Mouse (Mus musculus) C2C12 (cell line): ENCODE measurements at regions not wholly inside any gene's neighbourhood (a gene's known extent, or its start where the extent isn't known, plus 50 kb on each side); places are given as distances from the start of the nearest gene placed in this dataset.

ENCODE experiments used
- H3K27me3 ChIP-seq: one replicate; pipeline ENCODE4 v1.6.1; 2011; ENCODE audit not compliant: control insufficient read depth, insufficient read depth, insufficient read length
- H3K36me3 ChIP-seq: one replicate; pipeline ENCODE4 v1.6.1; 2011; ENCODE audit not compliant: control insufficient read depth, insufficient read depth
- H3K4me3 ChIP-seq: one replicate; pipeline ENCODE4 v1.5.1; 2011; ENCODE audit warnings: mild to moderate bottlenecking, control low read depth; ENCODE audit not compliant: poor library complexity, insufficient read depth, severe bottlenecking
- H3K79me2 ChIP-seq: one replicate; pipeline ENCODE4 v1.6.1; 2011; ENCODE audit not compliant: control insufficient read depth, insufficient read depth
- H3K79me3 ChIP-seq: one replicate; pipeline ENCODE4 v1.6.1; 2011; ENCODE audit warnings: low read depth, control low read depth
- H3ac ChIP-seq: one replicate; pipeline ENCODE3; 2011; ENCODE audit warnings: low read depth; ENCODE audit not compliant: control insufficient read depth, insufficient read length
- CEBPB ChIP-seq: IDR thresholded peaks from one replicate; pipeline ENCODE4 v1.6.1; 2011; ENCODE audit warnings: low read depth, mild to moderate bottlenecking, control low read depth, moderate library complexity
- CTCF ChIP-seq: IDR thresholded peaks from one replicate; pipeline ENCODE4 v1.5.1; 2011; ENCODE audit not compliant: control insufficient read depth, insufficient read depth, insufficient read length
- FOSL1 ChIP-seq: IDR thresholded peaks from one replicate; pipeline ENCODE4 v1.8.0; 2011; ENCODE audit warnings: mild to moderate bottlenecking, low read length; ENCODE audit not compliant: poor library complexity, insufficient read depth, severe bottlenecking
- MAX ChIP-seq: IDR thresholded peaks from one replicate; pipeline ENCODE4 v1.6.1; 2011; ENCODE audit warnings: mild to moderate bottlenecking, control low read depth
- MYOD1 ChIP-seq: IDR thresholded peaks from one replicate; pipeline ENCODE4 v1.6.1; 2011; ENCODE audit warnings: low read depth; ENCODE audit not compliant: control insufficient read depth, insufficient read length
- MYOG ChIP-seq: IDR thresholded peaks from one replicate; pipeline ENCODE4 v1.6.1; 2011; ENCODE audit not compliant: control insufficient read depth, insufficient read length; ENCODE audit errors: extremely low read depth
- USF1 ChIP-seq: IDR thresholded peaks from one replicate; pipeline ENCODE4 v1.6.1; 2011; ENCODE audit warnings: low read depth, mild to moderate bottlenecking, control low read depth, moderate library complexity

DNA sequence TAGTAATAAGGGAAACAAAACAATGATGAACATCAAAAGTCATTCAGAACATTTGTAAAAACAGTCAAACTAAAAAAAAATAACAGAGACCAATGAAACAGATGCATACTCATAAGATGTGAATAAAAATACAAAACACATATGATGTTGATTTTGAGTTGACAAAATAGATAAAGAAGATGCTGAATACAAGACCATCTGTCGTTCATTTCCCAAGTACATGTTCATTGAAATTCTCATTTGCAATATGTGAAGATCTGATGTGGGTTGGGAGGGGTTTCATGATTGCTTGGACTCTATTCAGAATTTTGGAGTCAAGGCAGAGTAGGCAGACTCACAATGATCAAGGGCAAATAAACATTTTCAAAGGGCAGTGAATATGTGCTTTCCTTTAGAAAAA lies 536.5 kb downstream of the Slc22a22 start:
- no peak for TF ChIP-seq USF1
- no peak for TF ChIP-seq MAX
- TF ChIP-seq MYOG, result no peak
- no peak for TF ChIP-seq FOSL1
- TF ChIP-seq CEBPB, result no peak
- TF ChIP-seq CTCF, result no peak
- TF ChIP-seq MYOD1, result no peak
- no peaks in the 10 kb centered on the region for H3K36me3 ChIP-seq
- H3K79me2 ChIP-seq, result no peaks in the 10 kb centered on the region
- H3K4me3 ChIP-seq, result no peak overlapping the region
- no peaks in the 10 kb centered on the region for H3K27me3 ChIP-seq
- no peaks in the 10 kb centered on the region for H3K79me3 ChIP-seq
- no peak overlapping the region for H3ac ChIP-seq

DNA sequence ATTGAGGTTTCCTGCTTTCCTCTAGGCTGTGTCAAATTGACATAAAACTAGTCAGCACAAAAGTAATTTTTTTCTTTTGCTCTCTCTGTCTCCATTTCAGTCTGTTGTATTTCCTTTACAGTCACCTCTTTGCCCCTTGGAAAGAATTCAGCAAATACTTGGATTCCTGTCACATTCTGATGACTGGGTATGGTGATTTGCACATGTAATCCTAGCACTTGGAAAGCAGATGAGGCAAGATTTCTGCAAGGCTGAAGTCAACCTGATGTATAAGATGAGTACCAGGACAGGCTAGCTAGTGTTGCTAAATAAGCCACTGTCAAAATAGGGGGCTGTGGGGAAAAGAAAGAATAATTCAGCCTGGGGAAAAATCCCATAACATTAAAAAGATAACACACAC lies 580.9 kb downstream of the Slc22a22 start:
- no peaks in the 10 kb centered on the region for H3K36me3 ChIP-seq
- no peak overlapping the region for H3K4me3 ChIP-seq
- H3K79me2 ChIP-seq, result no peaks in the 10 kb centered on the region
- H3ac ChIP-seq, result no peak overlapping the region
- no peaks in the 10 kb centered on the region for H3K79me3 ChIP-seq
- no peaks in the 10 kb centered on the region for H3K27me3 ChIP-seq
- no peak for TF ChIP-seq CTCF
- no peak for TF ChIP-seq MYOG
- TF ChIP-seq MYOD1, result no peak
- TF ChIP-seq CEBPB, result no peak
- no peak for TF ChIP-seq FOSL1
- no peak for TF ChIP-seq USF1
- TF ChIP-seq MAX, result no peak

DNA sequence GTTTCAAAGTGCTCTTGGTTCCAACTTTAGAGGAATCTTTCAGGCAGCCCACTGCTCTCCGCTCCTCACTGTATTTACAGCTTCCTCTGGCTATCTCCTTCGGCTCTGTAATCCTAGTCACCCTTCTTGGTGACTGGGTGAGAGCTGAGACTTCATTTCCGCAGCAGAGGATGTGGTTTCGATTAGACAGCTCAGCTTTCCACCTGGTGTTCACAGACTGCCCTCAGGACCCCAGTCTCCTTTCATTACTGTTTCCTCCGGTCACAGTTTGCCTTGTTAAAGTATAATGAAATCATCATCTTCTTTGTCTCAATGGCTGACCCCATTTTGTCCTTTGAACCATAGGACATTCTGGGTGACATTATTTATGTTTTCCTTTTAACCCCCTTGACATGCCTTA lies 595.9 kb downstream of the Slc22a22 start:
- H3K79me2 ChIP-seq, result no peaks in the 10 kb centered on the region
- no peak overlapping the region for H3ac ChIP-seq
- no peak overlapping the region for H3K4me3 ChIP-seq
- TF ChIP-seq MYOD1 (no peak), MYOG (no peak), CTCF (no peak), USF1 (no peak), FOSL1 (no peak), MAX (no peak), CEBPB (no peak)
- no peaks in the 10 kb centered on the region for H3K27me3 ChIP-seq
- no peaks in the 10 kb centered on the region for H3K79me3 ChIP-seq
- H3K36me3 ChIP-seq, result no peaks in the 10 kb centered on the region

DNA sequence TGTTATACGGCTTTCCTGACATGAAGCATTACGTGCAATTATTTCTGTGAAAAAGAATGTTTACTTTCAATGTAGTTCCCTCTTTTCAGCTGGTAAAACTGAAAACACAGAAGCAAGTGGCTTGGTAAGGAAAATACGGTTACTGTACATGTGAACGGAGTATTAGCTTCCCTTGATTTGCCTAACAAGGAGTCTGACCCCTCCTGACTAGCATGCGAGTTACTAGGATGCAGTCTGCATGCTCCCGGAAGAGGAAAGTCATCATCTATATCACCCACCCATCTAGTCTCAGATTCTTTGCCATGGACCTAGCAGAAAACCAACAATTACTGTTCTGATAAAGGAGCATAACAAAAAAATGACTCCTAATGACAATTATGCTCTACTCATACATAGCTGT lies 611.5 kb downstream of the Slc22a22 start:
- Histone ChIP-seq H3K27me3 (no peaks in the 10 kb centered on the region), H3ac (no peak overlapping the region), H3K36me3 (no peaks in the 10 kb centered on the region), H3K79me3 (no peaks in the 10 kb centered on the region), H3K4me3 (no peak overlapping the region), H3K79me2 (no peaks in the 10 kb centered on the region)
- TF ChIP-seq FOSL1 (no peak), CEBPB (no peak), CTCF (no peak), MYOG (no peak), USF1 (no peak), MAX (no peak), MYOD1 (no peak)

DNA sequence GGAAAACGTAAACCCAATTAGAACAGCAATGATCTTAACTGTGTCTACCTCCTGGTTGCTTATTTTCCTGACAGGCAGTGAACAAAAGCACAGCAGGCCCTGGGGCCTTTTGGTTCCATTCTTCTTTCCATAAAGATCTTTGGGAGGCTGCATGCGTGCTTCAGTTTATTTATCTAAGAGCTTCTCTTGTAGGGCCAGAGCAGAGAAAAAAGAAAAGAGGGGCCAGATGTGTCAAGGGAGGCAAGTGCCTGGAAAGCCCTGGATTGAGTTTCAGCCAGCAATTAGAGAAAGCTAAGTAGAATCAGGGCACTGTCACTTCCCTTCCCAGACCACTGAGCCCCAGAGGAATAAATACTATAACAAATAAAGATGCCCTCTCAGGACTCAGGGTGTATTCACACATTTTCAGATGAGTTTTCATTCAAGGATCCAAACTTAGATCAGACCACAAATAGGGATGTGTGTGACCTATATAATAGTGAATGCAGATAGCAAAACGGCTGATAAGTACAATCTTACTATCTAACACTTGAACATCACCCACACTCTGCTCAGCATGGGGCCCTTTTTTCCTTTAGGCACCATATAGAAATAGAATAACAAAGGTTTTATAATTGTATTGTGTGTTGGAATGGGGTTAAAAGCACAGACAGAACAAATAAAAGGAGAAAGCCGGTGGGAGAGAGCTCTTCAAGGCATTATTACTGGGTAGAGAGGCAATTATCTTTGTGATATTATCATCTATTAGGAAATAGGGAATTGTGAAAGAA lies 612.2 kb downstream of the Slc22a22 start:
- no peak for TF ChIP-seq FOSL1
- TF ChIP-seq MAX, result no peak
- no peak for TF ChIP-seq MYOD1
- TF ChIP-seq USF1, result no peak
- TF ChIP-seq CTCF, result no peak
- no peak for TF ChIP-seq CEBPB
- no peak for TF ChIP-seq MYOG
- Histone ChIP-seq H3K36me3 (no peaks in the 10 kb centered on the region), H3K27me3 (no peaks in the 10 kb centered on the region), H3K4me3 (no peak overlapping the region), H3K79me3 (no peaks in the 10 kb centered on the region), H3ac (no peak overlapping the region), H3K79me2 (no peaks in the 10 kb centered on the region)

DNA sequence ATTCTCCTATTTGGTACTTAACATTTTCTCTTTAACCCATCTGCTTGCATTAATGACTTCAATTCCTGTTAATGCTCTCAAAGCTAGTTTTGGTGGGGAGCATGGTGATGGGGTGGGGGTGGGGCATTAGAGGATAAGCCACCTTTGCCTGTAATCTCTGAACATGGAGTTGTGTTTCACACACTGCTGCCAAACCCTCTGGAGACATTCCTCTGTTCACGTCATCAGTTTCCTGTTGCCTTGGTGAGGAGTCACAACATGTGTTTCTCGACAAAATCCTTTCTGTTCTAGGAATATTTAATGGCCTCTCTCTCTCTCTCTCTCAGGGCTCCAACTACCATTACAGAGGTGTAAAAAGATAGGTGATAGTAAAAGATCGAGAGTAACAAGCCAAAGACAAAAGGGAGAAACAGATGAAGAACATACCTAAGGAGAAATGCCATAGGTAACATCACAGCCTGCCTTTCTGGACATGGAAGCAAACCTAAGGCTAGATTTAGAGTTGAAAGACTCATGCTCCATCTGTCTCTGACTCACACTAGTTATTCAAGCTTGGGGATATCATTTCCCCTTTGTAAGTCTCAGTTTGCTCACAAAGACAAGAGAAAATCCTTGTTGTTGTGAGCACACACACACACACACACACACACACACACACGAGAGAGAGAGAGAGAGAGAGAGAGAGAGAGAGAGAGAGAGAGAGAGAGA lies 618.6 kb downstream of the Slc22a22 start:
- no peak overlapping the region for H3K4me3 ChIP-seq
- no peaks in the 10 kb centered on the region for H3K36me3 ChIP-seq
- TF ChIP-seq MYOG (no peak), CEBPB (no peak), FOSL1 (no peak), CTCF (no peak), MAX (no peak), MYOD1 (no peak), USF1 (no peak)
- no peak overlapping the region for H3ac ChIP-seq
- H3K27me3 ChIP-seq, result no peaks in the 10 kb centered on the region
- no peaks in the 10 kb centered on the region for H3K79me3 ChIP-seq
- H3K79me2 ChIP-seq, result no peaks in the 10 kb centered on the region
